Mouse (Mus musculus) thymus, postnatal 36 days (tissue): ENCODE data around the gene Gpsm1.
"Not testable (repeated sequence)": the region's sequence is repeated elsewhere in the genome, so short reads cannot be mapped to it uniquely, and the experiment has no call there.

Experiments used
- DNase-seq, 2 experiments: peaks; one replicate each; pipeline ENCODE4 v3.0.0; 2022; ENCODE audit warnings: mixed read lengths in 2 of 2

The Gpsm1 gene

GRCm38 (mm10) chr2:26380871-26381270 lies 65.6 kb downstream of the Gpsm1 start:
- not testable (repeated sequence) for DNase-seq

- no peak for DNase-seq
Measured at GRCm38 (mm10) chr2:26387713-26388112, 72.4 kb downstream of the Gpsm1 start.

GRCm38 (mm10) chr2:26388682-26389153 lies 73.4 kb downstream of the Gpsm1 start:
- DNase-seq = peak in 1 of 2 experiments; percentile 63

- DNase-seq = peak; percentile 88
Measured at GRCm38 (mm10) chr2:26389154-26389690, 73.9 kb downstream of the Gpsm1 start, which contains the start of the genes Entr1 and Pmpca. Entr1 (minus strand) TSS chr2:26389316. Pmpca (plus strand) TSS chr2:26389339.

- DNase-seq = no peak
Measured at GRCm38 (mm10) chr2:26390954-26391353, 75.6 kb downstream of the Gpsm1 start.

- DNase-seq = no peak
Measured at GRCm38 (mm10) chr2:26391617-26392016, 76.3 kb downstream of the Gpsm1 start.
